Mouse (Mus musculus): Measurements from ENCODE around the gene Spaca4. TPM values are rescaled to one million over a fixed set of nuclear protein-coding genes. Genes with fewer than 3 reads are reported as not detected.

Gene Spaca4
- not detected in 2 replicates for polyA plus RNA-seq (2012; rRNA removed)

DNA sequence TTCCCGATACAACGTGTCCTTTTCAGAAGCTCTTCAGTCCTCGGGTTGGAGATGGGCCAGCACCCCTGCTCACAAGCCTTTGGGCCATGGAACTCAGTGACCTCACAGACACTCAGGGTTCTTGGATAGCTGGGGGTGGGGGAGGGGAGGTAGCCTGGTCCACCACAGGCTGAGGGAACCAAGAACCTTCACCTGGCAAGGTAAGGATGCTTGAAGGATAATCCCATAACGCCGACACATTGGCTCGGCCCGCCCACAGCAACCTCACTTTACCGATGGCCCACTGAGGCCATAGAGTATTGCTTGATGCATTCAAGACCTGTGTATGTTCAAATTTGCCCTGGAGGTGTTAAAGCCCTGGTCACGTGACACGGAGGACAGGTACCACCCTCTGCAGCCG, at the start of gene Spaca4:
Gene Spaca4, minus strand, starts transcription at position 101 of the 400 bp plus-strand sequence.
- TF ChIP-seq CTCF (IDR thresholded peaks at IDR 0.05; ENCODE audit: borderline replicate concordance, control insufficient read depth, extremely low read depth, insufficient read depth, low read length, poor library complexity) (no peak), POLR2A (IDR thresholded peaks at IDR 0.05; ENCODE audit: control insufficient read depth, extremely low read depth, insufficient read depth, low read length, poor library complexity) (no peak)
- H3K36me3 ChIP-seq (ENCODE audit: control insufficient read depth, insufficient read depth, low read length), result peaks cover 4% of the 10 kb centered on the region
- H3K4me1 ChIP-seq (replicated peaks; ENCODE audit: control insufficient read depth, insufficient read depth, low read length), result peaks cover under 1% of the 10 kb centered on the region; the same call in 1 of the 2 replicates
- no peak for DNase-seq
- H3K27ac ChIP-seq (ENCODE audit: control insufficient read depth, insufficient read depth, low read length), result no peak within 1 kb of the TSS
- no peaks in the 10 kb centered on the region for H3K27me3 ChIP-seq (ENCODE audit: control insufficient read depth, insufficient read depth, low read length)
- no peak within 1 kb of the TSS for H3K4me3 ChIP-seq (ENCODE audit: control insufficient read depth, insufficient read depth, low read length)
- 98% methylated on average over 11 of the region's 11 CpGs for WGBS

DNA sequence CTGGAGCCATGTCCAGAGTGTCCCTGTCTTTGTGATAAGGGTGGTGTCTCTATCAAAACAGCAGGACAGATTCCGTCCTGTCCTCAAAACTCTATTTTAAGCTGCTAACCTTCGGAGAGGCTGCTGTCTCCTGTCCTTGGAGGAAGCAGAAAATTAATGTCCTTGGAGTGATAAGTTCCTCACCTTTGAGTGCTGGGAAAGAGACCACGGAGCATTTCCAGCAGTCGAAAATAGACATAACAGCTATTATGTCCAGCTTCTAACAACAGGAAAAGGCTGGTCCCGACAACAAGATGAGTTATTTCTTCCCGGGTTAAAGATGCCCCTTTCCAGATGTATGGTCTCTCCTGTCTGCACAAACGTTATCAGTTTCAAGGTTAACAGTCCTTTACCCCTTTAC, 49.6 kb upstream of the Spaca4 start:
- Histone ChIP-seq H3K27ac (ENCODE audit: control insufficient read depth, insufficient read depth, low read length) (no peak overlapping the region), H3K27me3 (ENCODE audit: control insufficient read depth, insufficient read depth, low read length) (no peaks in the 10 kb centered on the region), H3K4me1 (replicated peaks; ENCODE audit: control insufficient read depth, insufficient read depth, low read length) (peaks cover 12% of the 10 kb centered on the region), H3K36me3 (ENCODE audit: control insufficient read depth, insufficient read depth, low read length) (no peaks in the 10 kb centered on the region), H3K4me3 (ENCODE audit: control insufficient read depth, insufficient read depth, low read length) (no peak overlapping the region)
- WGBS, result 85% methylated on average over 7 of the region's 7 CpGs
- no peak for DNase-seq
- TF ChIP-seq POLR2A (IDR thresholded peaks at IDR 0.05; ENCODE audit: control insufficient read depth, extremely low read depth, insufficient read depth, low read length, poor library complexity) (no peak), CTCF (IDR thresholded peaks at IDR 0.05; ENCODE audit: borderline replicate concordance, control insufficient read depth, extremely low read depth, insufficient read depth, low read length, poor library complexity) (no peak)

DNA sequence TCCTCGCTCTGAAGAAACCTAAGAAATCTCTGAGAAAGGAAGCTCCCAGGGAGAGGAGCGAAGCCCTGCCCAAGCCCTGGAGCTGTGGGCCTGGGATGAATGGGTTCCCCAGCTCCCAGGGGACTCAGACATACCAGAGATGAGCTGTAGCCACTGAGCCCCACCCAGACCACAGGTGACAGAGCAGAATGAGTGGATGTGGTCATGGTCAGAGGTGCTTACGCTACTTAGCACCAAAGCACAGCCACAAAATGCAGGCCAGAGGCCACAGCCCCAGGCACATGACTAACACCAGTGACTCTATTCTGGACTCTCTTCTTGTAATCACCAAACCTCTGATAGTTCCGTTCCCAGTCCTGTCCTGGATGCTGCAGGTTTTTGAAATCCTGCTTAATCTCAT, 45.5 kb upstream of the Spaca4 start:
- H3K27ac ChIP-seq (ENCODE audit: control insufficient read depth, insufficient read depth, low read length), result no peak overlapping the region
- H3K27me3 ChIP-seq (ENCODE audit: control insufficient read depth, insufficient read depth, low read length), result no peaks in the 10 kb centered on the region
- DNase-seq, result no peak
- no peak for TF ChIP-seq POLR2A (IDR thresholded peaks at IDR 0.05; ENCODE audit: control insufficient read depth, extremely low read depth, insufficient read depth, low read length, poor library complexity)
- no peak for TF ChIP-seq CTCF (IDR thresholded peaks at IDR 0.05; ENCODE audit: borderline replicate concordance, control insufficient read depth, extremely low read depth, insufficient read depth, low read length, poor library complexity)
- no peak overlapping the region for H3K4me3 ChIP-seq (ENCODE audit: control insufficient read depth, insufficient read depth, low read length)
- H3K36me3 ChIP-seq (ENCODE audit: control insufficient read depth, insufficient read depth, low read length), result no peaks in the 10 kb centered on the region
- no peaks in the 10 kb centered on the region for H3K4me1 ChIP-seq (replicated peaks; ENCODE audit: control insufficient read depth, insufficient read depth, low read length)
- WGBS, result 66% methylated on average over 4 of the region's 4 CpGs

DNA sequence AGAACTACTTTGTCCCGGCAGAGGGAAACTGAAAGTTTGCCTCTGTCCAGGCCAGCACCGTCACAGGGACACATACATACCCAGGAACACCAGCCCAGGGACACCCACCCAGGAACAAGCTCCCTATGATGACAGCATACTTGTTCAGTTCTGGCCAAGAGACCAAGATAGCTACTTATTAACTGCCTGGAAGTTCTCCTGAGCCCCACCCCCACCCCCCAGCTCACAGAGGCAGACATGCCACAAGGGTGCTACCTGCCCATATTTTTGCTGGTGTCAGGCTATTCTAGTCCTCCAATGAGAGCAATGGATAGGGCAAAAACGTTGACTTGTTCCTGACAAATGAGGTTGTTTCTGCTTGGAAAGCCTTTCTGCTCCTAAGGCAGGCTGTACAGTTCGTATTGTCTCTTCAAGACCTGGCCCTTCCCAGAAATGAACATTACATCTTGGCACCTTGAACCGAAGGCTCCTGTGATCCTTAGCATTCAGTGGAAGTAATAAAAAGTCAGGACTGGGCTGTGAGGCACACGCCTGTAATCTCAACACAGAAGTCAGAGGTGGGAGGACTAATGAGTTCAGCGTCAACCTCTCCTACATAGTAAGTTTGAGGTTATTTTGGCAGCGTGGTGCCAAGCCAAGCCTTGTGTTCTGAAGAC, 44.9 kb upstream of the Spaca4 start:
- DNase-seq, result no peak

DNA sequence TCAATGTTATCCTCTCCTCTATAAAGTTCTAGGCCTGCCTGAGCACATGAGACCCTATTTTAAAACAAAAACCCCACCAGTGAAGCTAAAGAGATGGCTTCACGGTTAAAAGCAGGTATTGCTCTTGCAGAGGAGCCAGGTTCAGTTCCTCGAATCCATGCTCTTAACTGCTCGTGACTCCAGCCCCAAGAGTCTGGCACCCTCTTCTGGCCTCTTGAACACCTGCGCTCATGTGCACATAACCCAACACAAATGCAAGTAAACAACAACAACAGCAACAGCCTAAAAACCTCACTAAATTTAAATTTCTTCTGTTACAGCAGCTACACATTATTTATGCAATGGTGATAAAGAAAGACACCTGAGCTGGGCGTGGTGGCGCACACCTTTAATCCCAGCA, 41.9 kb upstream of the Spaca4 start:
- no peak for DNase-seq
- Histone ChIP-seq H3K27ac (ENCODE audit: control insufficient read depth, insufficient read depth, low read length) (no peak overlapping the region), H3K27me3 (ENCODE audit: control insufficient read depth, insufficient read depth, low read length) (no peaks in the 10 kb centered on the region), H3K36me3 (ENCODE audit: control insufficient read depth, insufficient read depth, low read length) (no peaks in the 10 kb centered on the region), H3K4me1 (replicated peaks; ENCODE audit: control insufficient read depth, insufficient read depth, low read length) (no peaks in the 10 kb centered on the region), H3K4me3 (ENCODE audit: control insufficient read depth, insufficient read depth, low read length) (no peak overlapping the region)
- over 99% methylated on average over 6 of the region's 6 CpGs for WGBS
- TF ChIP-seq POLR2A (IDR thresholded peaks at IDR 0.05; ENCODE audit: control insufficient read depth, extremely low read depth, insufficient read depth, low read length, poor library complexity) (no peak), CTCF (IDR thresholded peaks at IDR 0.05; ENCODE audit: borderline replicate concordance, control insufficient read depth, extremely low read depth, insufficient read depth, low read length, poor library complexity) (no peak)

More for the DNA sequence above, 44.9 kb upstream of the Spaca4 start:
- Histone ChIP-seq H3K36me3 (ENCODE audit: control insufficient read depth, insufficient read depth, low read length) (no peaks in the 10 kb centered on the region), H3K27me3 (ENCODE audit: control insufficient read depth, insufficient read depth, low read length) (no peaks in the 10 kb centered on the region), H3K4me1 (replicated peaks; ENCODE audit: control insufficient read depth, insufficient read depth, low read length) (no peaks in the 10 kb centered on the region), H3K27ac (ENCODE audit: control insufficient read depth, insufficient read depth, low read length) (no peak overlapping the region), H3K4me3 (ENCODE audit: control insufficient read depth, insufficient read depth, low read length) (no peak overlapping the region)
- WGBS, result 77% methylated on average over 8 of the region's 8 CpGs
- TF ChIP-seq POLR2A (IDR thresholded peaks at IDR 0.05; ENCODE audit: control insufficient read depth, extremely low read depth, insufficient read depth, low read length, poor library complexity), result no peak

DNA sequence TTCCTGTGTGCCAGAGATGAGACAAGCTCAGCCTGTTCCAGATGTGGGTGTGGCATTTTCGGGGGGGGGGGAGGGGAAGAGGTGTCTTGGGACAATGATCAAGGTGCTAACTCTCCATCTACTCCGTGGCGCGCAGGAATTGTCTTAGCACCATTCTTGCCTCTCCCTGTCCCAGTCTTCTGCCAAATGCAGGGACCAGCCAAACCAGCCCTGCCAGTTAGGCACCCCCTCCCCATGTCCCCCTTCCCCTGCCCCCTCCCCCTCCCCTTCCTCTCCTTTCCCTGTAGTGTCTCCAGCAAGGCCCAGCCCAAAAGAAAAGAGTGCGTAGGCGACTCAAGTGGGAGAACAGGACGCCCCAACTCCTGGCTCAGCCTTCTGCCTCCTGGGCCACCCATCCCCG, 41.2 kb upstream of the Spaca4 start:
- TF ChIP-seq CTCF (IDR thresholded peaks at IDR 0.05; ENCODE audit: borderline replicate concordance, control insufficient read depth, extremely low read depth, insufficient read depth, low read length, poor library complexity) (no peak), POLR2A (IDR thresholded peaks at IDR 0.05; ENCODE audit: control insufficient read depth, extremely low read depth, insufficient read depth, low read length, poor library complexity) (no peak)
- Histone ChIP-seq H3K4me3 (ENCODE audit: control insufficient read depth, insufficient read depth, low read length) (no peak overlapping the region), H3K36me3 (ENCODE audit: control insufficient read depth, insufficient read depth, low read length) (no peaks in the 10 kb centered on the region), H3K27ac (ENCODE audit: control insufficient read depth, insufficient read depth, low read length) (no peak overlapping the region), H3K4me1 (replicated peaks; ENCODE audit: control insufficient read depth, insufficient read depth, low read length) (no peaks in the 10 kb centered on the region), H3K27me3 (ENCODE audit: control insufficient read depth, insufficient read depth, low read length) (no peaks in the 10 kb centered on the region)
- DNase-seq, result no peak
- 86% methylated on average over 8 of the region's 8 CpGs for WGBS

DNA sequence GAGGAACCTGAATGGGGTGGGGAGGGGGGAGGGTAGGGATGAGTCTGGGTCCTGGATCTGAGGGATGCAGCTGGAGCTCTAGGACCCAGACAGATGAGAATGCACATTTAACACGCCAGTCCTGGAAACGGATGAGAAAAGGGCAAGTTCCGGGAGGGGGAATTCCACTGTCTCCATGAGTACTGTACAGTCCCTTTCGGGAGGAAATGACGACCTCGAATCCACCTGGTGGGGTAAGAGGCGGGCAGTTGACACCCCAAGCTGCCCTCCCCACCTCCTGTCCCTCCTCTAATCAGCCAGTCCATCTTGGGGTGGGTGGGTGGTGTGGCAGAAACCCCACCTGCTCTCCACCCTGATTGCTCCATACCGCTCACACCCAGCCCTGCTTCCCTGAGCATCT, 40.4 kb upstream of the Spaca4 start:
- Histone ChIP-seq H3K4me1 (replicated peaks; ENCODE audit: control insufficient read depth, insufficient read depth, low read length) (no peaks in the 10 kb centered on the region), H3K27me3 (ENCODE audit: control insufficient read depth, insufficient read depth, low read length) (no peaks in the 10 kb centered on the region), H3K36me3 (ENCODE audit: control insufficient read depth, insufficient read depth, low read length) (no peaks in the 10 kb centered on the region), H3K27ac (ENCODE audit: control insufficient read depth, insufficient read depth, low read length) (no peak overlapping the region), H3K4me3 (ENCODE audit: control insufficient read depth, insufficient read depth, low read length) (no peak overlapping the region)
- no peak for DNase-seq
- WGBS, result 67% methylated on average over 8 of the region's 8 CpGs
- TF ChIP-seq POLR2A (IDR thresholded peaks at IDR 0.05; ENCODE audit: control insufficient read depth, extremely low read depth, insufficient read depth, low read length, poor library complexity) (no peak), CTCF (IDR thresholded peaks at IDR 0.05; ENCODE audit: borderline replicate concordance, control insufficient read depth, extremely low read depth, insufficient read depth, low read length, poor library complexity) (no peak)

Measured in thymus, adult 2 months (tissue).